Mouse (Mus musculus) sigmoid colon, adult 10 weeks (tissue): Measurements from ENCODE around the gene Figla. TPM values are rescaled to one million over a fixed set of nuclear protein-coding genes. Genes with fewer than 3 reads are reported as not detected.

Source experiments
- polyA plus RNA-seq: library from polyadenylated mRNA; stranded (reverse); fragments of 350-450 nt; fragmentation: Illumina TruSeq; extraction: RNeasy Lipid Tissue Mini Kit (QIAGEN cat#74804); gene quantifications from one replicate; pipeline ENCODE4 v1.2.3, GENCODE M21; 2014; ENCODE audit warnings: low read depth, low replicate concordance

Gene Figla
- not detected for polyA plus RNA-seq

DNA sequence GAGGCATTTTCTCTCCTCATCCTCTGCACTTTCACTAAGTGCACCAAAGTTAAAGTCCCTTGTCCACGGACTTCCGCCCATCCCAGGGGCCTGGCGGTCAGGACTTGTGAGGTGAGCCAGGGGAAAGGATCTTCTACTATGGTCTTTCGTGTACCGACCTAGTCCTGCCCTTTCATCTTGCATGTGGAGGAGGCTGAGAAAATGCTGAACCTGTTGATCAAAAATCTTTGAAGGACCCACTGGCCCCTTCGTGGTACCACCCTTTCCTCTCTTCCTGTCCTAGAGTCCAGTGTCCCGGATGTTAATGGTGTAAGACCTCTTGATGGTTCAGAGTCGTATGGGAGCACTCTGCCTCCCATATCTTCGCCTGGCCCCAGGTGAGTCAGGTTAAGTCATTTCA, at the start of gene Figla:
TSS of gene Figla (plus strand) at position 301 of the 400 bp plus-strand sequence.

GRCm38 (mm10) chr6:86028601-86029322, 12.8 kb downstream of the Figla start, which contains the start of gene Add2:
Add2 (plus strand) TSS chr6:86028681.

Other genes with a start within 250 kb of the Figla start
- not detected for gene Nat8f6, start 195.2 kb upstream of the Figla start, polyA plus RNA-seq
- not detected for gene Nat8f5, start 195.2 kb upstream of the Figla start, polyA plus RNA-seq
- gene Nat8, start 184.1 kb upstream of the Figla start, polyA plus RNA-seq: not detected
- gene Nat8f2, start 147.0 kb upstream of the Figla start, polyA plus RNA-seq: 1.1 TPM
- gene Nat8f4, start 111.3 kb upstream of the Figla start, polyA plus RNA-seq: 22.0 TPM
- gene Tprkb, start 104.3 kb upstream of the Figla start, polyA plus RNA-seq: 64.9 TPM
- not detected for gene Nat8f1, start 100.5 kb upstream of the Figla start, polyA plus RNA-seq
- 375 TPM for gene Dusp11, start 54.5 kb upstream of the Figla start, polyA plus RNA-seq
- 0.50 TPM for gene Add2, start 12.5 kb downstream of the Figla start, polyA plus RNA-seq
- 10.6 TPM for gene Tgfa, start 179.1 kb downstream of the Figla start, polyA plus RNA-seq